Mouse (Mus musculus): Measurements from ENCODE around the gene Cd5.

DNA sequence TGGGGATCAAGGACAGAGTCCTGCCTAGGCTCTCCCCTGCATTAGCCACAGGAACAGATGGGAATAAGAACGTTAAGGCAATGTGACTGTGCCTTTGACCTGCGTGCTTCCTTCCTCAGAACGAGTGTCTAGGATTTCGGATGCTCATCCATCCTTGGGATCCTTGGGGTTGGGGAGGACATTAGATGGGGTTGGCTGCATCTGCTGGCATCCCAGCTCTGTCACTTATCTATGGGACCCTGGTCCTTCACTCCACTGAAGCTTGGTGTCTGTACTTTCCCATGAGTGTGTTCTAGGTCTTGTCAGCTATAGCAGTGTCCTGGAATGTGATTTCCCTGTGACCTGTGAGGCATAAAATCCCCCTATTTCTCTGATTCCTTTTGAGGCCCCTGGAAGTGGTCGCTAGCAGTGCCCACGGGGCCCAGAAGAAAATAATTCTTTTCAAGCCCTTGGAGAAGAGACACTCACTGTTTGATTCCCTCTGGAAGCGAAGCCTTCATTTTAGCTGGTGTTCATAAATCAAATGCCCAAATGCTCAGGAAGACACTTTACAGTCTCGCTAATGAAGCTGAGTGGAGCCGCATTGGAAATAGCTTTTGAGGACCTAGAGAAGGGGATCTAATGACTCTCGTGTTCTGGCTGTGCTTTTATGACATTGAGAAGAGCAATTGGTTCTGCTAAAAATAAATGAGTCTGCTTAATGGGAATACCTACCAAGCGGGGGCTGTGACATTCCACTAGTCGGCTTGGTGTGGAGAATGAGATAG is 30.8 kb upstream of the Cd5 start:
- TF ChIP-seq GATA1 (IDR thresholded peaks at IDR 0.05; ENCODE audit: low read length) (no peak), TAL1 (IDR thresholded peaks at IDR 0.05; ENCODE audit: low read length) (no peak)

Measured in erythroblast, embryonic 14.5 days (primary cell).